Mouse (Mus musculus) cerebellum, adult 2 months (tissue): ENCODE results near the gene Efcab2.

Experiments
- CTCF ChIP-seq: fragments of 200-500 bp; IDR thresholded peaks from 2 replicates; pipeline ENCODE4 v1.5.1; 2011; ENCODE audit warnings: low read depth, mild to moderate bottlenecking, control low read depth, low read length, moderate library complexity, borderline replicate concordance; ENCODE audit not compliant: insufficient read depth
- POLR2A ChIP-seq: fragments of 200-500 bp; IDR thresholded peaks from 2 replicates; pipeline ENCODE4 v1.6.1; 2011; ENCODE audit warnings: low read length, control low read depth, borderline replicate concordance; ENCODE audit not compliant: insufficient read depth

- no peak for TF ChIP-seq POLR2A
- TF ChIP-seq CTCF, result no peak
Observed at GRCm38 (mm10) chr1:178408901-178409361, 3.0 kb downstream of the Efcab2 start.
